Mouse (Mus musculus): ENCODE measurements at regions not wholly inside any gene's neighbourhood (a gene's known extent, or its start where the extent isn't known, plus 50 kb on each side); places are given as distances from the start of the nearest gene placed in this dataset.

GRCm38 (mm10) chr13:107934691-107935090 is 109.6 kb upstream of the Smim15 start:
- TF ChIP-seq GATA1 (IDR thresholded peaks at IDR 0.05; ENCODE audit: low read length) (no peak), TAL1 (IDR thresholded peaks at IDR 0.05; ENCODE audit: low read length) (no peak)
